8 mouse cellular contexts compared by ENCODE assay signal in the genomic region with DNA sequence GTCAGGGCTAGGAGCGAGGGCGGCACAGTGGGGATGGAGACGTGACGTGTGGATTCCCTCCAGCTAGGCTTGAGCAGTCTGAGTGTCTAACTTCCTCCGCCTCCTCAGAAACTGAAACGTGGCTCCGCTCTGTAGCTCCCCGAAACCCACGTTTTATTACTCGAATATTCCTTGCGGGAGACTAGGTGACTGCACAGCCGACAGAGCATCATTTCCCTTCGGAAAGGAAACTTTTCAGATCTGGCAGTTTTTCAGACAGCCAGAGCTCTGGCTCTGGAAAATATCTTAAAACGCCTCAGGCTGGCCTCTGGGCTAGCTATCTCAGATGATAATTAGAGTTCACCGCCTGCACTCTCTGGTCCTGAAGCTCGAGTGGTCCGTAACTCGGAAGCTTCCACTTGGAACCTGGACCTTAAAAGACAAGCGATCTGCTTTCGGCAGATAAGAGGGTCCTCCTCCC. TPM values are rescaled to one million over a fixed set of nuclear protein-coding genes. Genes with fewer than 3 reads are reported as not detected.
DNase-seq lines count a peak whose midpoint lies in the region; ATAC-seq and TF ChIP-seq lines count a peak whose summit lies in the region.

No protein-coding gene starts in this region.

- H3K36me3 ChIP-seq in kidney, postnatal 0 days (ENCODE audit: insufficient read depth, low read length): no peaks in the 10 kb centered on the region
- no peaks in the 10 kb centered on the region for H3K36me3 ChIP-seq in forebrain, embryonic 13.5 days (ENCODE audit: poor library complexity, severe bottlenecking)
- H3K36me3 ChIP-seq in intestine, embryonic 16.5 days (ENCODE audit: control insufficient read depth, insufficient read depth, low read length): no peaks in the 10 kb centered on the region
- H3K36me3 ChIP-seq in splenic B cell, adult 2 months (ENCODE audit: control insufficient read depth, insufficient read depth, low read length, poor library complexity, severe bottlenecking): no peaks in the 10 kb centered on the region

- no peak overlapping the region for H3K9ac ChIP-seq in kidney, postnatal 0 days (ENCODE audit: low read depth, low read length)
- peak overlapping the region; percentile 77 for H3K9ac ChIP-seq in forebrain, embryonic 13.5 days
- H3K9ac ChIP-seq in intestine, embryonic 16.5 days (ENCODE audit: low read depth, low read length): peak overlapping the region; percentile 56

- H3K27ac ChIP-seq in kidney, postnatal 0 days: no peak overlapping the region
- H3K27ac ChIP-seq in forebrain, embryonic 13.5 days: no peak overlapping the region
- H3K27ac ChIP-seq in intestine, embryonic 16.5 days (ENCODE audit: low read length): no peak overlapping the region

- H3K4me1 ChIP-seq in kidney, postnatal 0 days (replicated peaks; ENCODE audit: insufficient read depth, low read length): no peaks in the 10 kb centered on the region
- peaks cover 7% of the 10 kb centered on the region; the same call in 1 of the 2 replicates for H3K4me1 ChIP-seq in forebrain, embryonic 13.5 days
- H3K4me1 ChIP-seq in intestine, embryonic 16.5 days (ENCODE audit: control insufficient read depth, insufficient read depth, low read length): peaks cover 10% of the 10 kb centered on the region; the same call in 1 of the 2 replicates

- peak overlapping the region; percentile 35 for H3K4me3 ChIP-seq in kidney, postnatal 0 days (replicated peaks; ENCODE audit: low read depth, low read length)
- peak overlapping the region; percentile 59 for H3K4me3 ChIP-seq in forebrain, embryonic 13.5 days
- peak overlapping the region; percentile 53 for H3K4me3 ChIP-seq in intestine, embryonic 16.5 days (ENCODE audit: low read length)

- H3K4me2 ChIP-seq in kidney, postnatal 0 days (ENCODE audit: low read length): peak overlapping the region; percentile 70
- peak overlapping the region; percentile 98 for H3K4me2 ChIP-seq in forebrain, embryonic 13.5 days
- peak overlapping the region; percentile 76 for H3K4me2 ChIP-seq in intestine, embryonic 16.5 days (ENCODE audit: low read depth, low read length)

- DNase-seq in kidney, postnatal 0 days (ENCODE audit: low spot score): peak; percentile 40
- no peak for DNase-seq in kidney, adult 8-10 months
- DNase-seq in NIH3T3 (ENCODE audit: low read depth): peak; percentile 73
- DNase-seq in splenic B cell, adult 2 months (ENCODE audit: low read depth, low spot score): peak; percentile 62
- no peak for DNase-seq in lung, adult 18-20 months

- no peak for ATAC-seq in kidney, postnatal 0 days (replicated peaks; ENCODE audit: low FRiP score, low read depth)
- ATAC-seq in forebrain, embryonic 13.5 days: peak; percentile 71; the same call in 1 of the 2 replicates
- ATAC-seq in intestine, embryonic 16.5 days: 0 out of 2 replicates have a peak, but pooled peaks have one; percentile 36
- peak; percentile 50; the same call in 1 of the 2 replicates for ATAC-seq in megakaryocyte-erythroid progenitor cell, adult 5-6 weeks (replicated peaks; ENCODE audit: low FRiP score, low TSS enrichment, poor library complexity, severe bottlenecking)

- no peak for TF ChIP-seq CTCF in kidney, postnatal 0 days (IDR thresholded peaks at IDR 0.05; ENCODE audit: low read depth)

- H3K9me3 ChIP-seq in kidney, postnatal 0 days (replicated peaks; ENCODE audit: low read length): no peaks in the 10 kb centered on the region
- no peaks in the 10 kb centered on the region for H3K9me3 ChIP-seq in forebrain, embryonic 13.5 days (replicated peaks)
- no peaks in the 10 kb centered on the region for H3K9me3 ChIP-seq in intestine, embryonic 16.5 days (ENCODE audit: control insufficient read depth, low read length)

- WGBS in kidney, postnatal 0 days: 2% methylated on average over 20 of the region's 20 CpGs
- WGBS in forebrain, embryonic 13.5 days: under 1% methylated on average over 20 of the region's 20 CpGs
- 3% methylated on average over 20 of the region's 20 CpGs for whole genome bisulfite sequencing in intestine, embryonic 16.5 days

- H3K27me3 ChIP-seq in kidney, postnatal 0 days (ENCODE audit: insufficient read depth, low read length): peaks cover 4% of the 10 kb centered on the region; the same call in 1 of the 2 replicates
- no peaks in the 10 kb centered on the region for H3K27me3 ChIP-seq in forebrain, embryonic 13.5 days
- H3K27me3 ChIP-seq in intestine, embryonic 16.5 days (replicated peaks; ENCODE audit: control insufficient read depth, insufficient read depth, low read length): peaks cover 7% of the 10 kb centered on the region
- H3K27me3 ChIP-seq in splenic B cell, adult 2 months (ENCODE audit: control insufficient read depth, insufficient read depth, low read length, poor library complexity, severe bottlenecking): no peaks in the 10 kb centered on the region

RNA-seq across cellular contexts. Expression of gene Bcat1, which starts 0.9 kb away (rescaled TPM):
- polyA plus RNA-seq in kidney, postnatal 0 days (2015; fragmentation: Nextera tagmentation; extraction: Ambion mirVana): 5.8 TPM in 2 replicates
- polyA plus RNA-seq in forebrain, embryonic 13.5 days (2015; fragmentation: Nextera tagmentation; extraction: Ambion mirVana): 101 and 102 TPM in 2 replicates
- polyA plus RNA-seq in intestine, embryonic 16.5 days (2015; fragmentation: Nextera tagmentation; extraction: Ambion mirVana): 5.1 and 6.0 TPM in 2 replicates
- 2.7 TPM in 1 of 2 replicates, not detected in the other for total RNA-seq in megakaryocyte-erythroid progenitor cell, adult 5-6 weeks (2014; fragmentation: Nextera tagmentation)
- total RNA-seq in megakaryocyte-erythroid progenitor cell, adult 5-6 weeks (2017): 0.47 TPM in 1 of 2 replicates, not detected in the other

RNA-seq across cellular contexts. Expression of gene Lrmp, which starts 40.3 kb away (rescaled TPM):
- polyA plus RNA-seq in kidney, postnatal 0 days (2015; fragmentation: Nextera tagmentation; extraction: Ambion mirVana): 0.87 and 1.0 TPM in 2 replicates
- 0.39 and 0.92 TPM in 2 replicates for polyA plus RNA-seq in forebrain, embryonic 13.5 days (2015; fragmentation: Nextera tagmentation; extraction: Ambion mirVana)
- 4.3 and 4.9 TPM in 2 replicates for polyA plus RNA-seq in intestine, embryonic 16.5 days (2015; fragmentation: Nextera tagmentation; extraction: Ambion mirVana)
- total RNA-seq in megakaryocyte-erythroid progenitor cell, adult 5-6 weeks (2014; fragmentation: Nextera tagmentation): 45.0 and 67.3 TPM in 2 replicates
- 45.7 and 47.6 TPM in 2 replicates for total RNA-seq in megakaryocyte-erythroid progenitor cell, adult 5-6 weeks (2017)

Comparison
In these comparisons a context has a peak if more than half of its experiments do, and no peak if none do; other contexts are left out.
1. DNase-seq: peak in kidney, postnatal 0 days (single experiment), NIH3T3 (single experiment) and splenic B cell, adult 2 months (single experiment); none in kidney, adult 8-10 months (0 of 2) and lung, adult 18-20 months (0 of 2).
2. RNA of gene Bcat1, which starts 0.9 kb away (polyA plus RNA-seq): 101 to 102 TPM in forebrain, embryonic 13.5 days; 5.1 to 6.0 TPM in intestine, embryonic 16.5 days and 5.8 TPM in kidney, postnatal 0 days; every median in the first group is over 10 times any median in the second.
3. Peak in every context shown above with its lines, with median percentiles within 50 percentile points of each other: H3K4me2 ChIP-seq and H3K4me3 ChIP-seq.